Mouse (Mus musculus) v-Abl transformed pro-B cells (cell line): ENCODE measurements around the gene Kirrel3.

Experiments used
- in situ Hi-C, 2 experiments: fragments of 400-800 bp; cut with MboI; formaldehyde crosslinking; loops; one replicate each; pipeline ENCODE4 v1.15.1; 2025; ENCODE audit not compliant: unreplicated experiment in 2 of 2

Gene Kirrel3

GRCm38 (mm10) chr9:35061446-35061845 lies 575.8 kb downstream of the Kirrel3 start:
- in situ Hi-C loops = no loop called here
